Mouse (Mus musculus) stomach, postnatal 0 days (tissue): ENCODE measurements around the gene Dlg2.

Experiments used
- CTCF ChIP-seq: IDR thresholded peaks from 2 replicates; pipeline ENCODE4 v1.5.1; 2016; ENCODE audit warnings: antibody characterized with exemption, low read depth, mild to moderate bottlenecking, moderate library complexity
- EP300 ChIP-seq: optimal IDR thresholded peaks from 2 replicates; pipeline ENCODE3; 2016; ENCODE audit warnings: antibody characterized with exemption

DNA sequence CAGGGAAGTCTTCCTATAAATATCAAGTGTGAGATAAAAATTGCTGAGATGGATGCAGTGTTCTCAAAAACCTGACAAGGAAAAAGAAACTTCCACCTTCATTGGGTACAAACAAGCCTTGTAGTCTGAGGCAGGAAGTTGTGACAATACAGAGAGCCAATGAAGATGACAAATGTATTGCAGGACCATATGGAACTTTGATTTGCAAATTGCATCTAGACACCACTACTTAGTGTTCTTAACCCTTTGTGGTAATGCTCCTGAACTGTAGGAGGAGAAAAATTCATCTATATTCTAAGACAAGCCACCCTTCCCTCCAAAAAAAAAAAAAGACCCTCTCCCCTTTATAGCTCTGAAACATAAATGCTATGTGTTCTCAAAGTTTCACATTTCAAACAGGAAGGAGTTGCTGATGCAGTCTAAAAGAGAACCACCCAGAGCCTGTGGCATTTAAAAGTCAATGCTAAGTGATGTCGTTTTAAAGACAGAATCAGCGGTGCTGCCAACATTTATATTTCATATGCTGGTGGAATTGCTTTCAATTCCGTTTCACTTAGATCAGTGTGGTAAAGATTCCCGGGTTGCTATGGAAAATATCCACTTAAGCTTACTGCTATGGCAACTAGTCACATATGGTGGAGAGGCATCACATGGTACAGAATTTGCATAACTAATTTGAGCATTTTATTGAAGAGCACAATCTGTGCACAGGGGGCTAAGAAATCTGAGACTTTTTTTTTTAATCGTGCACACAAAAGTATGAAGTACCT is 731.8 kb downstream of the Dlg2 start:
- TF ChIP-seq CTCF (no peak), EP300 (no peak)
